Mouse (Mus musculus) E14TG2a.4 (cell line): ENCODE measurements around the gene Twist2.
A peak's percentile ranks its signal among the peaks of the same experiment; 100 is the strongest.

Experiments
- H3K27me3 ChIP-seq: 2 replicates; pipeline ENCODE4 v1.6.1; 2014; ENCODE audit warnings: low read length, control low read depth; ENCODE audit not compliant: insufficient read depth
- H3K36me3 ChIP-seq: 2 replicates; pipeline ENCODE4 v1.6.1; 2014; ENCODE audit warnings: low read length, control low read depth; ENCODE audit not compliant: insufficient read depth
- H3K4me1 ChIP-seq: replicated peaks from 2 replicates; pipeline ENCODE4 v1.6.1; 2014; ENCODE audit warnings: low read depth, low read length, control low read depth
- H3K4me3 ChIP-seq: replicated peaks from 2 replicates; pipeline ENCODE4 v1.5.1; 2014; ENCODE audit warnings: mild to moderate bottlenecking, low read length
- H3K9me3 ChIP-seq: 2 replicates; pipeline ENCODE4 v1.6.1; 2014; ENCODE audit warnings: low read length, control low read depth
- CTCF ChIP-seq: conservative IDR thresholded peaks from 2 replicates; pipeline ENCODE4 v1.5.1; 2014; ENCODE audit warnings: low read length
- NANOG ChIP-seq: IDR thresholded peaks from 2 replicates; pipeline ENCODE4 v1.6.1; 2014; ENCODE audit warnings: borderline replicate concordance, low read length, mixed read lengths
- POU5F1 ChIP-seq: IDR thresholded peaks from 2 replicates; pipeline ENCODE4 v1.6.1; 2014; ENCODE audit warnings: low read length, borderline replicate concordance

The Twist2 gene

GRCm38 (mm10) chr1:91800967-91801843, at the start of gene Twist2:
Twist2 (plus strand) TSS chr1:91801461.
- no peak for TF ChIP-seq CTCF
- TF ChIP-seq NANOG = no peak
- H3K36me3 ChIP-seq = no peaks in the 10 kb centered on the region
- peaks cover 78% of the 10 kb centered on the region for H3K27me3 ChIP-seq

DNA sequence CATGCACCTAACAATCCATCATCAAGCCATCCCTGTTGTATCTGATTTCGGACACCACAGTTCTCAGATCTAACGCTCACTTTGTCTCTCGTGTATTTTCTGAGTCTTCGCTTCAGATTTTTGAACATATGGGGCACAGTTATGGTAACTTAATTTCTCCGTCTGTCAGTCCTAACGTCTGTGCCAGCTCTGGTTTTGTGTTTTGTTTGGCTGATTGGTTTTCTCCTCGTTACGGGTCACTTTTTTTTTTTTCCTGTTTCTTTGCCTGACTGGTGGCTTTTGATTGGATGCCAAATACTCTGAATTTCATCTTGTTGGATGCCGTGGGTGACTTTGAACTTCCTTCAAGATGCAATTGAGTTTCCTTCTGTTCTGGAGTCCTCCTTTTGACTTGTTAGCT, 48.3 kb upstream of the Twist2 start:
- no peaks in the 10 kb centered on the region for H3K36me3 ChIP-seq
- H3K9me3 ChIP-seq = no peaks in the 10 kb centered on the region
- H3K4me3 ChIP-seq = no peak overlapping the region
- H3K4me1 ChIP-seq = peaks cover 9% of the 10 kb centered on the region; the same call in 1 of the 2 replicates
- no peak for TF ChIP-seq POU5F1
- TF ChIP-seq NANOG = no peak
- no peak for TF ChIP-seq CTCF
- H3K27me3 ChIP-seq = peaks cover 27% of the 10 kb centered on the region

More at GRCm38 (mm10) chr1:91800967-91801843, at the start of gene Twist2:
- peak within 1 kb of the TSS; percentile 76 for H3K4me3 ChIP-seq
- H3K9me3 ChIP-seq = peaks cover 6% of the 10 kb centered on the region; the same call in 1 of the 2 replicates
- peaks cover 23% of the 10 kb centered on the region for H3K4me1 ChIP-seq

DNA sequence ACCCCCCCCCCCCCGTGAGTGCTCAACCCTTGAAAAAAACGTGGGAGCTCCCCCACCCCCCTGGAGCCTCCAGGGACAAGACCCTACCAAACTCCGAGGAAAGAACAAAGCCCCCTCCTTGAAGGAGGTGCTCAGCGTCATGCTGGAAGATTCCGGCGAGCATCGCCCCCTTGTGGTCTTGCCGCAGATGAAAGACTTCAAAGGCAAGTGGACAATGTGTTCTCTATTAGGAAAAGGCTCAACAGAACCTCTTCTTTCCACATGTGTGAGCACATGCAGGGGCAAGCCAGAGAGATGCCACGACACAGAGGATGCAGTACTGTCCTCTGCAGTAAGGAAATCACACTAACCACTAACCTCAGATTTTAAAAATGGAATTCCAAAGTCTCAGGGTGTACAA, 46.2 kb upstream of the Twist2 start:
- H3K27me3 ChIP-seq = peaks cover 16% of the 10 kb centered on the region
- no peaks in the 10 kb centered on the region for H3K36me3 ChIP-seq
- H3K4me3 ChIP-seq = no peak overlapping the region
- H3K9me3 ChIP-seq = no peaks in the 10 kb centered on the region
- H3K4me1 ChIP-seq = peaks cover 9% of the 10 kb centered on the region; the same call in 1 of the 2 replicates
- TF ChIP-seq NANOG (no peak), CTCF (peak; percentile 65)

GRCm38 (mm10) chr1:91757292-91757691, 44.0 kb upstream of the Twist2 start:
- Histone ChIP-seq H3K27me3 (peaks cover 16% of the 10 kb centered on the region), H3K4me1 (peaks cover 14% of the 10 kb centered on the region; the same call in 1 of the 2 replicates), H3K9me3 (no peaks in the 10 kb centered on the region), H3K4me3 (peak overlapping the region; percentile 50; the same call in 1 of the 2 replicates), H3K36me3 (no peaks in the 10 kb centered on the region)
- TF ChIP-seq NANOG = no peak
- no peak for TF ChIP-seq POU5F1
- no peak for TF ChIP-seq CTCF

- no peak for TF ChIP-seq CTCF
- TF ChIP-seq NANOG = no peak
- TF ChIP-seq POU5F1 = no peak
- Histone ChIP-seq H3K4me1 (peaks cover 14% of the 10 kb centered on the region; the same call in 1 of the 2 replicates), H3K4me3 (no peak overlapping the region), H3K9me3 (no peaks in the 10 kb centered on the region), H3K27me3 (peaks cover 14% of the 10 kb centered on the region), H3K36me3 (no peaks in the 10 kb centered on the region)
These were observed 43.1 kb upstream of the Twist2 start for GRCm38 (mm10) chr1:91758143-91758542.

- no peaks in the 10 kb centered on the region for H3K9me3 ChIP-seq
- H3K27me3 ChIP-seq = peaks cover 10% of the 10 kb centered on the region
- TF ChIP-seq CTCF (no peak), POU5F1 (no peak), NANOG (no peak)
These were observed 42.4 kb upstream of the Twist2 start for GRCm38 (mm10) chr1:91758600-91759515.

GRCm38 (mm10) chr1:91760140-91760986, 40.9 kb upstream of the Twist2 start:
- no peaks in the 10 kb centered on the region for H3K9me3 ChIP-seq
- peaks cover 4% of the 10 kb centered on the region; the same call in 1 of the 2 replicates for H3K27me3 ChIP-seq
- TF ChIP-seq CTCF (no peak), POU5F1 (no peak), NANOG (no peak)
- peaks cover 14% of the 10 kb centered on the region; the same call in 1 of the 2 replicates for H3K4me1 ChIP-seq
- H3K4me3 ChIP-seq = no peak overlapping the region
- no peaks in the 10 kb centered on the region for H3K36me3 ChIP-seq

More at GRCm38 (mm10) chr1:91758600-91759515, 42.4 kb upstream of the Twist2 start:
- Histone ChIP-seq H3K36me3 (no peaks in the 10 kb centered on the region), H3K4me1 (peaks cover 14% of the 10 kb centered on the region; the same call in 1 of the 2 replicates), H3K4me3 (no peak overlapping the region)
